Mouse (Mus musculus) stomach, postnatal 0 days (tissue): ENCODE data around the gene Tln2.

ENCODE experiments used
- CTCF ChIP-seq: IDR thresholded peaks from 2 replicates; pipeline ENCODE4 v1.5.1; 2016; ENCODE audit warnings: antibody characterized with exemption, low read depth, mild to moderate bottlenecking, moderate library complexity
- EP300 ChIP-seq: optimal IDR thresholded peaks from 2 replicates; pipeline ENCODE3; 2016; ENCODE audit warnings: antibody characterized with exemption

DNA sequence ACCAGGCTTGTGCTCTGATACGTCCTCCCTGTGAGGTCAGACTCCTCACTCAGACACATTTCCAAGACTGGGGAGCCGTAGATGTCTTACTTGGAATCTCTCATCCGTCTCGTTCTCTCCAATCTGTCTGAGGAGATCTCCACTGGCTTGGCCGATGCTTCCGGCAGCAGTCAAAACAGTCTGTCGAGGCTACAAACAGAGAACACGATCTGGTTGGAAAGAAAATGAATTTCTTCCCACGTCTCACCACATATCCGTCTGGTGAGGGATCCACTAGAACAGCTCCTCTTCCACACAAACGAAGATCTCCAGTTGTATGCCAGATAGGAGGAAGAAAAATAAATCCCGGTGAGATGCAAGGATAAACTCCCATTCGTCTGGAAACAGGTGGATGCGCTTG lies 205.1 kb downstream of the Tln2 start:
- no peak for TF ChIP-seq CTCF
- no peak for TF ChIP-seq EP300
